Mouse (Mus musculus): ENCODE data around the gene Pakap.

The Pakap gene

DNA sequence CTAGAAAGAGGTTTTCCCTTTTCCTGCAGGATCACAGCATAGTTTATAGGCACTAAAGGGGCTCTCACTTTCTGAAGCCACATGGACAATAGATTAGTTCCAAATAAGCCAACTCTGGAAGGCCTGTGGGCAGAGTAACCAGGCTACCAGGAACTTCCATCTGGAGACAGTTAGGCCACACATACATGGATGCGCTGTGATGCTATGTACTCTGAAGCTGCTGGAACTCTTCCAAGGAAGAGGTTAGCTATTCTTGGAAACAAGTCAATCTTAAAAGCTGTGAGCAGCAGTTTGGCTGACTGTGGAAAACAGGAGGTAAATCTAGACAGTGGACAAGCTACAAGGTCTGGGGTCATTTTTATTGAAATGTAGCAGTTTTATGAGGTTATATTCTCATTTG is 196.4 kb downstream of the Pakap start:
- in situ Hi-C loops (cut with MboI, MseI): no loop called here

DNA sequence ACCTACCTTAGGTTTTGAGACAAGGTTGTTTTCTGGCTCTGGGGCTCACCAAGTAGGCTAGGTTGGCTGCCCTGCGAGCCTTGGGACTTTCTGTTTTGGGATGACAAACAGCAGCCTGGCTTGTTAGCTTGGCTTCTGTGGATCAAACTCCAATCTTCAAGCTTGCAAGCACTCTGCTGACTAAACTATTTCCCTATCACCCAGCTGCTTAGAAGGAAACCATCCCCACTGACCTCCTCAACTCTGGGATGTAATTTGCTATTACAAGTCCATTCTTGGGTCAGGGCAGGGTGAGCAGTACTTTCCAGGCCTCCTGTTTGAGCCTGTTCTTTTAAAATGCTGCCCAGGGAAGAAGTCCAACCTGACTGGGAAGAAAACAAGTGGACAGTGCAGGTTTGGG is 196.9 kb downstream of the Pakap start:
- in situ Hi-C loops (cut with MboI, MseI): no loop called here

- in situ Hi-C loops (cut with MboI, MseI): no loop called here
Measured at GRCm38 (mm10) chr4:57765806-57766205, 197.8 kb downstream of the Pakap start.

DNA sequence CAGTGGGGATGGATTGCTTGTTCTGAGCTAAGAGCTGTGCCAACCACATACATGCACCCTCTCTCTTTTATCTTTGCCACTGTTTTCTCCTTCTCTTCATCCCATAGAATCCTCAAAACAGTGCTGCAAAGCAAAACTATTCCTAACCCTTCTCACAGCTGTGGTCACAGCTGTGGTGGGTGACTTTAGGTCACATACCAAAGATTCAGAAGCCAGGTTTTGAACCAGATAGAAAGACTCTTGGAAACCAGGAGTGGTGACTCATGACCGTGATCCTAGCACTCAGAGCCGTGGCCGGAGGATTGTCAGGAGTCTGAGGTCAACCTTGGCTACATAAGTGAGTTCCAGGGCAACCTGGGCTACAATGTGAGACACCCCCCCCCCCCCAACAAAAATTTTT is 201.0 kb downstream of the Pakap start:
- in situ Hi-C loops (cut with MboI, MseI): no loop called here

GRCm38 (mm10) chr4:57770185-57770823 is 202.3 kb downstream of the Pakap start:
- in situ Hi-C loops (cut with MboI, MseI): no loop called here

DNA sequence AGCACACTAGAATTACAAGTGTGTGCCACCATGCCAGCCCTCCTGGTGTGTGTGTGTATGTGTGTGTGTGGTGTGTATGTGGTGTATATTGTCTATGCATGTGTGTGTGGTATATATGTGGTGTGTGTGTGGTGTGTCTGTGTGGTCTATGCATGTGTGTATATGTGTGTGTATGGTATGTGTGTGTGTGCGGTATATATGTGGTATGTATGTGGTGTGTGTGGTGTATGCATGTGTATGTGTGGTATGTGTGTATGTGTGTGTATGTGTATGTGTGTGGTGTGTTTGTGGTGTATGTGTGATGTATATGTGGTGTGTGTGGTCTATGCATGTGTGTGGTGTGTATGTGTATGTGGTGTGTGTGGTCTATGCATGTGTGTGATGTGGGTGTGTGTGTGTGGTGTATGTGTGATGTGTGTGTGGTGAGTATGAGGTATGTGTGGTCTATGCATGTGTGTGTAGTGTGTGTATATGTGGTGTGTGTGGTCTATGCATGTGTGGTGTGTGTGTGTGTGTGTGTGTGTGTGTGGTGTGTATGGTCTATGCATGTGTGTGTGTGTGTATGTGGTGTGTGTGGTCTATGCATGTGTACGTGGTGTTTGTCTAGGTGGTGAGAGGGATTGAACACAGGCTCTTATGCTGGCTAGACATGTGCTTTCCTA is 203.7 kb downstream of the Pakap start:
- in situ Hi-C loops (cut with MboI, MseI): no loop called here

DNA sequence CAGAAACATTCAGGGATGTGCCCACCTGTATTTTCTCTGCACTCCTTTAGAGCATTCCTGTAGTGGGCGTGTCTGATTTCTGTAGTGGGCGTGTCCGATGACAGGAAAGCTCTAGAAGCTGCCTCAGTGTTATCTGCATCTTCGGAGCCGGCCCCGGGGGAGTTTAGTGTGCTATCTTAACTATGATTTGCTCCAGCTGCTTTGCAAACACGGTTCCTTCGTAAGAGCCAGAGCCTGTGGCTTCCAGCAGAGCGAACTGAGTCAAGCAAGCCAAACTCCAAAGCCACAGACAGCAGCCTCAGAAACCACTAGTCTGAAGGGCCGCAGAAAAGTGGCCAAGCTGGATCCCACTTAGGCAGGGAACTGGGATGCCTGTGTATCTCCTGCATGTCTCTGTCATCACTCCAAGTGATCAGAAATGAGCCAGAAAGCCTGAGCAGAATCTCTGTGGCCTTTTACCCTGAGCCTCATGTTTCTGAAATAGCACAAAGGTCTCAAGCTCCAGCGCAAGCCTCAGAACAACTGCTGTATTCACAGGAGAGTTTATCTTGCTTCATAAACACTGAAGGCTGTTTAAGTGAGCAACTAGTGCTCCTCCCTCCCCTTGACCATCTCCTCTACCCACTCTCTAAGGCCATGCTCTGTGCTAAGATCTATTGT is 205.0 kb downstream of the Pakap start:
- in situ Hi-C loops (cut with MboI, MseI): no loop called here

DNA sequence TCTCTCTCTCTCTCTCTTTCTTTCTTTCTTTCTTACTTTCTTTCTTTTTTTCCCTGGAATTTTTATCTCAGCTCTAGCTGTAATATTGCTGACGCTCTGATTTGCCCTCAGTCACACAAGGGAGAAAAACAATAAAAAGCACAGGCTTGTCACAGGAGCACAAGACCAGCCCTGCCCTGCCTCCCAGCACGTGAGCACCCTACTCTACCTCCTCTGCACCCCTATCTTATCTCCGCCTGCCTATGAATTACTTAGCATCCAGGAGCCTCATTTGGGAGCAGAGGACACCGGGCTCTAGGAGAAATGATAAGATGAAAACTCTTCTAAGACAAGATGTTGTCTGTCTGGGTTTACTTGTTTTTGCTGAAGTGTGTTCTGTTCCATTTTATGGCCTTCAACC is 206.5 kb downstream of the Pakap start:
- in situ Hi-C loops (cut with MboI, MseI): no loop called here

DNA sequence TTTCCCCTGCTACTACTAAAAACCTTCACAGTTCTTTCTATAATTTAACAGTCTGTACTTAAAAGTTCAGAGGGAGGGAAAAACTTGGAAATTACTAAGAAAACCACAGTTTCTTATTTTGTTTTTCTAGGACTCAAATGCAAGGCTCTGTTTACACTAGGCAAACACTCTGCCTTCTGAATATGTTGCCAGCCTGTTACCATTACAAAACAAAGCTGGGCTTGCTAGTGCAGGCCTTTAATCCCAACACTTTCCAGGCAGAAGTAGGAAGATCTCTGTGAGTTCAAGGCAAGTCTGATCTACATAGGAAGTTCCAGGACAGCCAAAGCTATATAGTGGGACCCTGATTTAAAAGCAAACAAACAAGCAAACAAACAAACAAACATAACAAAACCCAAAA is 207.6 kb downstream of the Pakap start:
- in situ Hi-C loops (cut with MboI, MseI): loop anchor here (5.0 kb wide), 2 partner anchors 48 to 98 kb away; no protein-coding TSS in a partner anchor

GRCm38 (mm10) chr4:57780403-57780802 is 212.4 kb downstream of the Pakap start:
- in situ Hi-C loops (cut with MboI, MseI): no loop called here

DNA sequence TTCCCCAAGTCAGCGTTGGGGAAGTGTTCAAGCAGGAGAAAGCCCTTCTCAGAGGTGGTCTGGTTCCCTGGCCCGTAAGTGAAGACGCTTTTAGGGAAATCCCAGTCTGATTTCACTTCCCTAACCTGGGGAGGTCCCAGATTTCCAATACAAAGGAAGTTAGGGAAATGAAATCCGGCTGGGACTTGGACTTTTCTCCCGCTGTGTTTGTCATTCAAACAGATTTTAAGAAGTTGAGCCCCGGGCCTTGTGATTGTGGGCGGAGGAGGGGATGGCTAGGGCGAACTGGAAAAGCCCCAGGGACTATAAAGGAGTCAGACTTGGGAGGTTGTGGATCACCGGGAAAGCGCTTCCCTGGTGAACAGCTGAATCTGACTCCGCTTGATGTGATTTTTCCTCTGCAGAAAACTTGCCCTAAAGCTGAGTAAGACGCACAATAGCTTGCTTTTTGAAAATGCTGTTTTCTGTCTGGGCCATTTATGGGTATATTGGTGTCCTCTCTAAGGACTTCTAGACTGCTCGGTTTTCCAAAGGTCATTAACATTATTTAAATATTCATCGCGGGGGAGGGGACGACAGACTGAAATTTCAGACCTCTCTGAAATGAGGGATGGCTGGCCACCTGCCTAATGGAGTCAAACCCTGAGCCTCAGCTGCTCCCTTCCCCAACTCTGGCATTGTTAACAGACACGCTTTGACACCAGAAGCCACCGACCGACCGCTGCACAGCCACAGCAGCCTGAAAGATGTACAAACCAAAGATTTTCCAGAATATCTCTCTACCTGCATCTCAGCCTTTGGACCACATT is 213.1 kb downstream of the Pakap start:
- in situ Hi-C loops (cut with MboI, MseI): no loop called here

DNA sequence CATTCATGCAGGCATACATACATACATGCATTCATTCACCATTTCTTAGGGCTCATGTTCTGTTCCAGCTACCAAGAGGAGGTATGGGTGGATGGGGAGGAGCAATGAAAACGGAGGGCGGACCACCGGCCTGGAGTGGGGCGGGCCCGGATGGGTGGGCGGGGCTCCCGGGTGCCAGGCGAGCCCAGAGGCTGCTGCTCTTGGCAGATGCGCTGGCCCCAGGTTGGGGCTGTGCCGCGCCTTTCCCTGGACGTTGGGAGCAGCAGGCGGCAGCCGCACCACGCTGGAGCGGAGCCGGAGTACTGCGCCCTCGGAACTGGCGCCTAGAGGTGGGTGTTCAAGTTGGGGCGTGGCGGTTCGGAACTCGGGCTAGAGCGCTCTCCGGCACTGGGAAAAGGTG is 214.0 kb downstream of the Pakap start:
- in situ Hi-C loops (cut with MboI, MseI): no loop called here

GRCm38 (mm10) chr4:57782549-57783390 is 214.8 kb downstream of the Pakap start:
- in situ Hi-C loops (cut with MboI, MseI): no loop called here

GRCm38 (mm10) chr4:57783391-57783770 is 215.4 kb downstream of the Pakap start:
- in situ Hi-C loops (cut with MboI, MseI): no loop called here

GRCm38 (mm10) chr4:57783853-57784600 is 216.0 kb downstream of the Pakap start:
- in situ Hi-C loops (cut with MboI, MseI): no loop called here

DNA sequence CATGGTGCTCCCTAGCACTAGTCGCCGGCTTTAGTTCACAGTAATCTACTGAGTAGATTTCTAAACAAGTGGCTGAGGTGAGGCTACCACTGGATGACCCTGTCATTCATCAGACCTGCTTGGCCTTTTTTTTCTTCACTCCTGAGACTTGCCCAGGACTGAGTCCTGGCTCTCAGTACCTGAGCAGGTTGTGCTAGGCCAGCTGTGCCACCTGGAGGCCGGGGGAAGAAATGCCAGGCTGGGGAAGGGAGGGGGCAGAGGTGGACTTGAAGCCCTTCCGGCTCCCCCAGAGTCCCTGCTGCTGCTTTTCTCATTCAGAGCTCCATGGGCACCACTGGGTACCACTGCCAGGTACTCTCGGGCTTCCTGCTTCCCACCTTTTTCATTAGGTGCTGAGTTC is 220.7 kb downstream of the Pakap start:
- in situ Hi-C loops (cut with MboI, MseI): no loop called here

GRCm38 (mm10) chr4:57789118-57789517 is 221.1 kb downstream of the Pakap start:
- in situ Hi-C loops (cut with MboI, MseI): no loop called here

DNA sequence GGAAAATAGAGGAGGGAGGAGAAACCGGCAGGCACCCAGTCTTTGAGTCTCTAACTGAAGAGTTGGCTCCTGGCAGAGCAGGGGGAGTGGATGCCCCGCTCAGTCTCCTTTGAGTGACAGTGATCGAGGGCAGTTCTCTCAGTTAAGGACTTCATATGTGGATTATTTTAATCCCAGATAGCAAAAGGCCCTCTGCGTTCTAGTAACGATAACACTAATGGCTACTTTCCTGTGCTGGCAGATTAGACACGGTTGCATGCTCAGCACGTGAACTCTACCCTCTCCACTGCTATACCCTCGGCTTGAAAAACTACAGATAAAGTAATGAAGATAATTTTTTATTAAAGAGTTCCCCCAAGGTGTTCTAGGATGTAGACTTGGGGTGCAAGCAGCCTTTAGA is 226.0 kb downstream of the Pakap start:
- in situ Hi-C loops (cut with MboI, MseI): no loop called here

DNA sequence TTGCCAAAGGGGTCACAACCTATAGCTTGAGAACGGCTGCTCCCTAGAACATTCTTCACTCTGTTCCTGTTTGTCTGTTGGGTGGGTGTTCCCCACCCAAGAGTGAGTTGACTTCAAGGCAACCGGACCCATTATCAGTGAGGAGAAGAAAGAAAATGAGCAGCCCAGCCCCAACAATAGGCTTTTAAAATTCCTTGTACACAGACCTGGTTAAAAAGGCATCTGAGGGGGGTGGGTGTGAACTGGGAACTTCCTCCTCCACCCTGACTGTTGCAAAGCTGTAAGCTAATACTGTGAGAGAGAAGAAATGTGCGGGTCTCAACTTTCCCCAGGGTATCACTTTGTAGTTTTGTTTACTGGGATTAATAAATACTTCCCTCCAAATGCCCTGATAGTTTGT is 226.6 kb downstream of the Pakap start:
- in situ Hi-C loops (cut with MboI, MseI): no loop called here

DNA sequence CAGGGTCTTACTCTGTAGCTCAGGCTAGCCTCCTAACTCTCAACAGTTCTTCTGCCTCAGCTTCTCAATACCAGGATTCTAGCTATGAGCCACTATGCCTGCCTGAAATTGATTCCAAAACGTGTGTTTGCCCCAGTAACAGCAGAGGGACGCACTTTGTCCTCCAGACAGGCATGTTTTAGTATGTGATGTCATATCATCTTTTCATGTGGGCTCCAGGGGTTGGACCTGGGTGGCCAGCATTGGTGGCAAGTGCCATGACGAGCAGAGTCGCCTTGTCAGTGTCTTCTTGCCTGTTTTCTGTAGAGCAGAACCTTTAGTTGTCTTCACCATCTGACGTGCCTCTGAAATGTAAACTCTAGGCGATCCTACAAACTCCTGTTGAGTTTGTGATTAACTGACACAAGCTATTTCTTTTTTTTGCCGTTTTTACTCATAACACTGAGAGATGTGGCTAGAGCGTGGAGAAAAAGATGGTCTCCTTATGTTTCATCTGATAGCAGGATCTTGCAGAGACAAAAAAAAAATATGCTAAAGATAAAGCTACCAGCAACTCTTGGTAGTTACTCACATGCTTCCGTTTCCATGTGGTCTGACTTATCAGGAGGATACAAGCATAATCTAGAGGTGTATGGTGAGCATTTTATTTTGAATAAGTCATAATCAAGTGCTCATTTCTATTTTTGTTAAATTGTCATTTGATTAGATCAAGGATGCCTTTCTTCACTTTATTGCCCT is 229.7 kb downstream of the Pakap start:
- in situ Hi-C loops (cut with MboI, MseI): no loop called here

Measured in regulatory T cell (primary cell).